Mouse (Mus musculus): Measurements from ENCODE around the gene Pomgnt1. TPM values are rescaled to one million over a fixed set of nuclear protein-coding genes. Genes with fewer than 3 reads are reported as not detected.

The Pomgnt1 gene
- polyA plus RNA-seq, 1 experiment from 2014 or later = 50.0 TPM

DNA sequence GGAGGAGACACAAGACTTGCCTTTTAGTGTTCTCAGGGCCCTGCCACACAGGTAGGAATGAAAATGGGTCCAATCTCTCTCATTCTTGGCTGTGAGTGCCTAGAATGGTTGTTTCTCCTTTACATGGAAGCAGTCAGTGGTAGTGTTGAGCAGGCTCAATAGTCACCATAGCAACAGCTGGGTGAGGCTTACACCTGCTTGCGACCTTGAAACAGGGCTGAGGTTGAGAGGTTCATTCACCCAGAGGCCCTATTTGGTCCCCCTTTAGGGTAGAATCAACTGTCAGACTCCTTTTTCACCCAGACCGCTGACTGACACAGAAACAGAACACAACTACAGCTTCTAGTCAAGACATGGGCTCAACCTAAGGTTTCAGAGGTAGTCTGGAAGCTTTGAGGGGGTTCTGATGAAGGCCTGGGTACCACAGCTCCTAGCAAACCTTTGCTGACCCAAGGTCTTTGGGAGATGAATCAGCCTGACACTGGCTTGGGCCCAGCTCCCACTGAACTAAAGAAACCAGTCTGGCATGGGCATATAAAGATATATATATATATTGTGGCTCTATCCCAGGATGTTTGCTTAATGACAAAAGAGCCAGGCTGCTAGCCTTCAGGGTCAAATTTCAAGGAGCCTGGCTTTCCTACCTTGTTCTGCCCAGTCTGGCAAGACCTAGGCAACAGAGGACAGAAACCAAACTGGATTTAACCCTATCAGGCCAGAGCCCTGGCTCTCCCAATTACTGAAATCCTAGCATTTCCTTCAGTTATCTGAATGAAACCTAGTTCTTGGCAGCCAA, 41.3 kb downstream of the Pomgnt1 start:
- Histone ChIP-seq H3K36me3 (peaks cover 7% of the 10 kb centered on the region; the same call in 1 of the 2 replicates), H3K27me3 (replicated peaks) (no peaks in the 10 kb centered on the region), H3K27ac (peak overlapping the region; percentile 60), H3K9me3 (no peaks in the 10 kb centered on the region), H3K4me3 (replicated peaks) (no peak overlapping the region), H3K4me1 (peaks cover 5% of the 10 kb centered on the region; the same call in 1 of the 2 replicates), H3K9ac (no peak overlapping the region), H3K4me2 (no peak overlapping the region; the same call in 1 of the 2 replicates)
- ATAC-seq (ENCODE audit: insufficient read depth, low FRiP score, low read depth) = peak; percentile 69
- 66% methylated on average over 2 of the region's 2 CpGs for WGBS

DNA sequence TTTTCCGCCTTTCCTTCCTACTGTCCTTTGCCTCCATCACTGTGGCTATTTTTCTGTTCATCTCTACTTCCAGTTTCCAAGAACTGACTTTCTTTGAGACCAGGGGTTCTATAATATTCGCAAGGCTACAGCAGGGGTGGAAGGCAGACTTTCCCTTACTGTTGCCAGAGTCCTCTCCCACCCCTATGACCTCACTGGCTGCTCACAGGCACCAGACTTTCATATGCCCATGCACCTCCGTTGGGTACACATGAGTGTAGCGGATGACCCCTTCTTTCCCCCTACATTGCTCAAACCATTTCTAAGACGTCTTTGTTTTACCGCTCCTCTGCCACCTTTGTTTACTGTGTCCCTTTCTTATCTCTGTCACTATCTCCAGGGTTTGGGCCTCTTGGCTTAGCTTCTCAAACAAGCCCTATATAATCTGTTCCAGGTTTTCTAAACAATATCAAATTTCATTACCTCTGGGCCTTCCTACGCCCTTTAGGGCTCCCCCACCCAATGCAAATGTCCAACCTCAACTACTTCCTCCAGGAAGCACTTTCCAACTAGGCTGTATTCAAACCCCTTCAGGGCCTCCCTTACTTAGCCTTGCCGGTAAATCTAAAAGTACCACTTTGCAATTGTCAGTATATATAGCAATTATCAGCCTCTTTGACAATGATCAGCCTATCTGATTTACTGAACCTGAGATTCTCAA, 42.2 kb downstream of the Pomgnt1 start:
- H3K36me3 ChIP-seq = no peaks in the 10 kb centered on the region
- H3K4me1 ChIP-seq = peaks cover 5% of the 10 kb centered on the region; the same call in 1 of the 2 replicates
- no peaks in the 10 kb centered on the region for H3K9me3 ChIP-seq
- no peak overlapping the region for H3K9ac ChIP-seq
- ATAC-seq (ENCODE audit: insufficient read depth, low FRiP score, low read depth) = peak; percentile 48
- WGBS = 39% methylated on average over 8 of the region's 8 CpGs
- no peak overlapping the region for H3K4me3 ChIP-seq (replicated peaks)
- H3K27me3 ChIP-seq (replicated peaks) = no peaks in the 10 kb centered on the region
- peak overlapping the region; percentile 60 for H3K27ac ChIP-seq
- no peak overlapping the region; the same call in 1 of the 2 replicates for H3K4me2 ChIP-seq

DNA sequence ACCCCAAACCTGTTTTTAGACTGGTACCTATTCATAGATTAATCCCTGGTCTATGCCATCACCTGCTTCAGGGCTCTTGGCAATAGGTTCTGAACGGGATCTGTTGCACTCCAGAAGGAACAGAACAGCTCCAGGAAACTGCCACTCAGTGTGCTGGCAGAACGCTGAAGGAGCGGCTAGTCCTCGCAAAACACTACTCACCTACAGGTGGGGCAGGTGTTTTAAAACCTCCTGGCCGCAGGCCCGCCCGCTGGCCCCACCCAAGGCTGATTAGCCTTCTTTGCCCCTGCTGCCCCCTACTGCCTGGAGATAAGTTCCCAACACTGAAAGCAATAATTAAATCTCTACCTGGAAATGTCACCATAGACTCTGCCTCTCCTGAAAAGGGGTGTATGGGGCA, 43.8 kb downstream of the Pomgnt1 start, which contains the start of gene Tspan1:
TSS of gene Tspan1 (minus strand) at position 198 of the 400 bp plus-strand sequence.
- Histone ChIP-seq H3K4me3 (replicated peaks) (no peak within 1 kb of the TSS; the same call in 1 of the 2 replicates), H3K4me2 (peak within 1 kb of the TSS; percentile 35), H3K36me3 (no peaks in the 10 kb centered on the region), H3K9me3 (no peaks in the 10 kb centered on the region), H3K9ac (no peak within 1 kb of the TSS; the same call in 1 of the 2 replicates), H3K27me3 (replicated peaks) (no peaks in the 10 kb centered on the region), H3K4me1 (peaks cover 5% of the 10 kb centered on the region; the same call in 1 of the 2 replicates), H3K27ac (no peak within 1 kb of the TSS)
- WGBS = 22% methylated on average over 7 of the region's 7 CpGs
- peak; percentile 38; the same call in 1 of the 2 replicates for ATAC-seq (ENCODE audit: insufficient read depth, low FRiP score, low read depth)

- no peak for ATAC-seq (ENCODE audit: insufficient read depth, low FRiP score, low read depth)
- Histone ChIP-seq H3K36me3 (no peaks in the 10 kb centered on the region), H3K4me1 (peaks cover 5% of the 10 kb centered on the region; the same call in 1 of the 2 replicates), H3K4me3 (replicated peaks) (no peak overlapping the region), H3K9ac (no peak overlapping the region), H3K27ac (no peak overlapping the region), H3K4me2 (no peak overlapping the region), H3K9me3 (no peaks in the 10 kb centered on the region), H3K27me3 (replicated peaks) (no peaks in the 10 kb centered on the region)
- 75% methylated on average over 7 of the region's 8 CpGs for WGBS
These were observed 45.1 kb downstream of the Pomgnt1 start for GRCm38 (mm10) chr4:116168617-116169352.

- H3K4me1 ChIP-seq = peaks cover 6% of the 10 kb centered on the region
- WGBS = 69% methylated on average over 3 of the region's 3 CpGs
- no peaks in the 10 kb centered on the region for H3K27me3 ChIP-seq (replicated peaks)
- H3K9me3 ChIP-seq = no peaks in the 10 kb centered on the region
- no peak for ATAC-seq (ENCODE audit: insufficient read depth, low FRiP score, low read depth)
- no peak overlapping the region for H3K27ac ChIP-seq
- no peak overlapping the region for H3K4me3 ChIP-seq (replicated peaks)
- no peak overlapping the region for H3K9ac ChIP-seq
- H3K36me3 ChIP-seq = no peaks in the 10 kb centered on the region
- no peak overlapping the region for H3K4me2 ChIP-seq
These were observed 45.7 kb downstream of the Pomgnt1 start for GRCm38 (mm10) chr4:116169353-116169672.

DNA sequence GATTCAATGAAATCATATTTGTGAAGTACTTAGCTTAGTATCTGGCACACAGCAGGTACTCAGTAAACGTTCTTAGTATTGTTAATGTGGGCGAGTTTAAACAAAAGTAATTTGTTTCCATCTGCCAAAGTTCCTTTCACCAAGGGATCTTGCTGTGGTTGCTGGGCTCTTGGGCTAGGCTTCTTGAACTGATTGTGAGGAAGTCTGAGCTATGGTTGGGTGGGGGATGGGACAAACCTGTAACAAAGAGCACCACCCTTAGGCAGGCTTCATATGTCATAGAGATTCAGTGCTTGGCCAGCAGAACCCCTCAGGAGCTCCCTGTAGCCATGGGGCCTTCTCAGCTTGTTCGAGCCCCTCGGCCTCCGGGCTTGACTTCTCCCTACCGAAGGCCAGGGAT, 49.4 kb downstream of the Pomgnt1 start, which contains the start of the genes 1700042G07Rik and Gm49337:
TSS of gene 1700042G07Rik (plus strand) at position 301 of the 400 bp plus-strand sequence.
TSS of gene Gm49337 (plus strand) at position 313 of the 400 bp plus-strand sequence.
- no peak for ATAC-seq (ENCODE audit: insufficient read depth, low FRiP score, low read depth)
- Histone ChIP-seq H3K27ac (peak within 1 kb of the TSS; percentile 45; the same call in 1 of the 2 replicates), H3K4me1 (peaks cover 30% of the 10 kb centered on the region), H3K4me3 (replicated peaks) (no peak within 1 kb of the TSS), H3K36me3 (no peaks in the 10 kb centered on the region), H3K9ac (no peak within 1 kb of the TSS), H3K9me3 (no peaks in the 10 kb centered on the region), H3K4me2 (no peak within 1 kb of the TSS), H3K27me3 (replicated peaks) (no peaks in the 10 kb centered on the region)
- WGBS = 80% methylated on average over 6 of the region's 6 CpGs

GRCm38 (mm10) chr4:116173752-116174151, 50.1 kb downstream of the Pomgnt1 start:
- 88% methylated on average over 4 of the region's 4 CpGs for WGBS
- Histone ChIP-seq H3K27me3 (replicated peaks) (no peaks in the 10 kb centered on the region), H3K4me3 (replicated peaks) (no peak overlapping the region), H3K27ac (no peak overlapping the region), H3K36me3 (no peaks in the 10 kb centered on the region), H3K9me3 (no peaks in the 10 kb centered on the region), H3K4me2 (no peak overlapping the region), H3K9ac (no peak overlapping the region), H3K4me1 (peaks cover 30% of the 10 kb centered on the region)
- no peak for ATAC-seq (ENCODE audit: insufficient read depth, low FRiP score, low read depth)

DNA sequence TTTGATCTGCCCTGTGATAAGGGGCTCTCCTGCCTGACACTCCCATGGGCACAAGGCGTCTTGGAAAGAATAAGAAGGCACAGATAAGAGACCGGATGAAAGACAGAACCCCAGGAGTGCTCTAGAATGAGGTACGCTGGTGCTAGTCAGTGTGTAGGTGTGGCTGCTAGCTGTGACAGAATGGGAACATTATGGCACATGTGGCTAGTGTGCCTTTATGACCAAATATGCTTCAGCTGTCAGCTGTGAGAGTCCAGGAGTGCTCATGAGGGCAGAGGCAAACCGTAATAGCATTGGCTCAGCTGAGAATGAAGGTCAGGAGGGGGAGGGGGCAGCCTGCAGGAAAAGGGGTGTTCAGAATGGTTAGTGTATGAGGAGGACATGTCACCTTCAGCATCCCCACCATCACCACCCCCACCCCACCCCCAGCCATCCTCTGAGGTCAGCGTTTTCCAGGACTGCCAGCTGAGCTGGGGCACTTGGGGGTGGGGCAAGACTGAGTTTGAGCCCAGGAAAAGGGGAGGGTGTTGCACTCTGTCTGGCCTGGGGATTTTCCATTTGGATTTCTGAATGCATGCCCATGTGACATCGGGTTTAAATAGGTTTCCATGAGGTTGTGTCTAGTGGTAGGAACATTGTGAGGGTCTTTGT, 51.0 kb downstream of the Pomgnt1 start:
- H3K9me3 ChIP-seq = no peaks in the 10 kb centered on the region
- H3K27ac ChIP-seq = peak overlapping the region; percentile 45
- H3K27me3 ChIP-seq (replicated peaks) = no peaks in the 10 kb centered on the region
- peaks cover 30% of the 10 kb centered on the region for H3K4me1 ChIP-seq
- no peak for ATAC-seq (ENCODE audit: insufficient read depth, low FRiP score, low read depth)
- no peak overlapping the region for H3K4me2 ChIP-seq
- H3K4me3 ChIP-seq (replicated peaks) = no peak overlapping the region
- WGBS = 43% methylated on average over 6 of the region's 6 CpGs
- no peak overlapping the region for H3K9ac ChIP-seq
- no peaks in the 10 kb centered on the region for H3K36me3 ChIP-seq

DNA sequence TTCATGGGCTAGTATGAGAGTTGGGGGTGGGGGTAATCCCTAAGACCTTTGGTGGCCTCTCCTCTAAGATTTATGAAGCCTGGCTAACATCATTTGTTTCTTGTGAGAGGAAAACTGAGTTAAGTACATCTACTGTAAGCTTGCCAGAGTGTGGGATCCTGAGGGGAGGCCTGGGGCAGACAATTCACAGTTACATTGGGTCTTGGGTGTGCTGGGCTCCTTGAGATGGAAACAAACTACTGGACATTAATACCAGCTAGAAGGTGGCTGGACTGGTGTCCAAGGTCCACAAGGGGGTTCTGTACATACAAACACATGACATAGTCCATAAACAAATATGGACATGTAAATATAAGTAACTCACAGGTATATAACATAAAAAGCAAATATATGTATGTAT, 51.5 kb downstream of the Pomgnt1 start:
- H3K4me1 ChIP-seq = peaks cover 30% of the 10 kb centered on the region
- H3K4me3 ChIP-seq (replicated peaks) = no peak overlapping the region
- no peaks in the 10 kb centered on the region for H3K27me3 ChIP-seq (replicated peaks)
- H3K27ac ChIP-seq = peak overlapping the region; percentile 45
- H3K9ac ChIP-seq = no peak overlapping the region
- H3K4me2 ChIP-seq = no peak overlapping the region
- H3K9me3 ChIP-seq = no peaks in the 10 kb centered on the region
- no peaks in the 10 kb centered on the region for H3K36me3 ChIP-seq
- ATAC-seq (ENCODE audit: insufficient read depth, low FRiP score, low read depth) = no peak

DNA sequence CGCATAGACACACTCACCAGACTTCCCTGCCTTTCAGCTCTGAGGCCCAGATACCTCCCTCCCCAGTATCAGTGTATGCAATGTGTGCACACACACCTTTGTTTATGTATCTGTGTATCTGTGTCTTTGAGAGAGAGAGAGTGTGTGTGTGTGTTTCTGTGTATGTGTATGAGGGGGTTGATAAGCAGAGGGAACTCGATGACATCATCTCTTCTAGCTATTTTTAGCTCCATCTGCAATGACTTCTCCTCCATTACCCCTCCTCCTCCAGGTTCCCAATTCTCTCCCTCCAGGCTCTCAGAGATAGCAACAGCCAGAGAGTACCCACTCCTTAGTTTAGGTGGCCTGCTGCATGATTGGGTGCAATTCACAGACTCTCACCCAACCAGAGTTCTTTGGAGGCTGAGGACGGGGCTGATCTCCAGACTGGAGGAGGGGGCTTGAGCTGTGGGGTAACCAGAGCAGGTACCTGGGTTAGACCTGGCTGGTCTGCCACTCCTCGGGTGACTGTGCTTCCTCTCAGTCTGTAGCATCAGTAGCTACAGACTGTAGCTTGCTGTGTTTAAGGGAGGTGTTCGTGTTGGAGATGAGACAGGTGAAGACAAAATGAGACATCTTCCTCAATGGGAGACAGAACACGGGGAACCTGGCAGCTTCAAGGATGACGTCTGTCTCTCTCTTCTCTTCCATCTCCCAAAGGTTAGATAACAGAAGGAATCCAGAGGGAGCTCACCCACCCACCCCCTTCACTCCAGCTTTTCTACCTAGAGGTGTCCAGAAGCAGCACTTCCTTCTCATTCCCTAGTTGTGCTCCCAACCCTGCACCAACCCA, 52.3 kb downstream of the Pomgnt1 start:
- peak; percentile 63 for ATAC-seq (ENCODE audit: insufficient read depth, low FRiP score, low read depth)
- H3K4me3 ChIP-seq (replicated peaks) = peak overlapping the region; percentile 26; the same call in 1 of the 2 replicates
- WGBS = 42% methylated on average over 7 of the region's 7 CpGs
- no peaks in the 10 kb centered on the region for H3K9me3 ChIP-seq
- H3K4me2 ChIP-seq = peak overlapping the region; percentile 52
- peak overlapping the region; percentile 91 for H3K27ac ChIP-seq
- H3K36me3 ChIP-seq = no peaks in the 10 kb centered on the region
- peak overlapping the region; percentile 8; the same call in 1 of the 2 replicates for H3K9ac ChIP-seq
- H3K4me1 ChIP-seq = peaks cover 30% of the 10 kb centered on the region
- H3K27me3 ChIP-seq (replicated peaks) = no peaks in the 10 kb centered on the region

Data from stomach, embryonic 15.5 days (tissue).